Mouse (Mus musculus): ENCODE measurements around the gene Prpf8. TPM values are rescaled to one million over a fixed set of nuclear protein-coding genes. Genes with fewer than 3 reads are reported as not detected.

The Prpf8 gene
- polyA plus RNA-seq, 1 experiment from 2014 or later = 41.3 TPM

DNA sequence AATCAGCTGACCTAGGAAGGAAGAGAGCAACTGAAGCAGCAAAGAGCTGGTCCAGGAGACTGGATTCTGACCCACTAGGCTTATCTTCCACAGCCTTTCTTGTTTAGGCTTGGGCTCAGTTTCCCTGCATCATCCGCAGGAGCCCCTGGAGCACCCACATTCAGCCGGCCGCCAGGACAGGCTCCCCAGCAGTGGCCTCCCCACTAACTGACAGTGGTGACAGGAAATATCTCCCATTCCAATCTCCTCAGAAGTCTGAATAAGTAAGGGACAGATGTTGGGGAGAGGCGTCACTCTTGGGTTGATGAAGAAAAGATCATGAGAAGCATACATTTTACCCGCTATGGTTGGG lies 26.9 kb upstream of the Prpf8 start:
- peak overlapping the region; percentile 86 for H3K4me3 ChIP-seq
- ATAC-seq (ENCODE audit: insufficient number of reproducible peaks, low FRiP score) = no peak
- WGBS = 22% methylated on average over 5 of the region's 5 CpGs
- H3K4me2 ChIP-seq = peak overlapping the region; percentile 86
- H3K9me3 ChIP-seq (replicated peaks) = no peaks in the 10 kb centered on the region
- peak overlapping the region; percentile 30; the same call in 1 of the 2 replicates for H3K9ac ChIP-seq
- H3K27ac ChIP-seq (ENCODE audit: poor library complexity, severe bottlenecking) = peak overlapping the region; percentile 97
- H3K36me3 ChIP-seq = peaks cover 10% of the 10 kb centered on the region
- no peaks in the 10 kb centered on the region for H3K27me3 ChIP-seq (replicated peaks)
- peaks cover 47% of the 10 kb centered on the region for H3K4me1 ChIP-seq (replicated peaks)

DNA sequence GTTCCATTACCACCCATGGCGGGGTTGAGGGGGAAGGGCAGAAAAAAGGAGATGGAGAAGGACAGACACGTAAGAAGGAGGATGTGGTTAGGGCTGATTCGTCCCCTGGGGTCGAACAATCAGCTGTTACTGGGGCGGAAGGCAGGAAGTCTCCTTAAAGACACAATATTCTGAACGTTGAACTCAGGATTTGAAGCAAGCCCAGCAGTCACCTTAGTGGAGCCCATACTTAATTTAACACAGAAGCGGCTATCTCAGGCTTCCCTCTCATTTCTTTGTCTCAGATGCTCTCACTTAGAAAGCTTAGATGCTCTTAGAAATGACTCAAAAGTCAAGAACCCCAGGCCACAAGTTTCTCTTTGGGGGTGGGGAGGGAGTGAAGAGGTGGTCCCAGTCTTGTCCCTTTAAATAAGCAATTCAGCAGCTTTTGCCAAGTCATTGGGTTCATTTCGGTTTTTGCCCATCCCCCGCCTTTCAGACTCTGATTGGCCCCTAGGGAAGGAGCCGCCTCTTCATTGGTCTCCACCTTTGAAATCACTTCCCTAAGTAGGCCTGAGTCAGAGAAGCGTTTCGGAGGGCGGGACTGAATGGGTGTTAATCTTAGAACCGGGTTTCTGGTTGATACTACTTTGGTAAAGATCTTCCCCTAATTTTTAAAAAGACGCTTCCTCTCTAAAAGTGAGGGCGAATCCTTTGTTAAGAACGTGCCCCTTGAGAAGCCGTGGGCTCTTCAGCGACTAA lies 26.3 kb upstream of the Prpf8 start:
- peaks cover 43% of the 10 kb centered on the region for H3K4me1 ChIP-seq (replicated peaks)
- H3K4me3 ChIP-seq = peak overlapping the region; percentile 86
- H3K4me2 ChIP-seq = peak overlapping the region; percentile 86
- H3K27ac ChIP-seq (ENCODE audit: poor library complexity, severe bottlenecking) = peak overlapping the region; percentile 97
- 2% methylated on average over 19 of the region's 19 CpGs for WGBS
- peaks cover 15% of the 10 kb centered on the region for H3K36me3 ChIP-seq
- ATAC-seq (ENCODE audit: insufficient number of reproducible peaks, low FRiP score) = peak; percentile 67
- H3K9ac ChIP-seq = peak overlapping the region; percentile 71
- H3K9me3 ChIP-seq (replicated peaks) = no peaks in the 10 kb centered on the region
- H3K27me3 ChIP-seq (replicated peaks) = no peaks in the 10 kb centered on the region

DNA sequence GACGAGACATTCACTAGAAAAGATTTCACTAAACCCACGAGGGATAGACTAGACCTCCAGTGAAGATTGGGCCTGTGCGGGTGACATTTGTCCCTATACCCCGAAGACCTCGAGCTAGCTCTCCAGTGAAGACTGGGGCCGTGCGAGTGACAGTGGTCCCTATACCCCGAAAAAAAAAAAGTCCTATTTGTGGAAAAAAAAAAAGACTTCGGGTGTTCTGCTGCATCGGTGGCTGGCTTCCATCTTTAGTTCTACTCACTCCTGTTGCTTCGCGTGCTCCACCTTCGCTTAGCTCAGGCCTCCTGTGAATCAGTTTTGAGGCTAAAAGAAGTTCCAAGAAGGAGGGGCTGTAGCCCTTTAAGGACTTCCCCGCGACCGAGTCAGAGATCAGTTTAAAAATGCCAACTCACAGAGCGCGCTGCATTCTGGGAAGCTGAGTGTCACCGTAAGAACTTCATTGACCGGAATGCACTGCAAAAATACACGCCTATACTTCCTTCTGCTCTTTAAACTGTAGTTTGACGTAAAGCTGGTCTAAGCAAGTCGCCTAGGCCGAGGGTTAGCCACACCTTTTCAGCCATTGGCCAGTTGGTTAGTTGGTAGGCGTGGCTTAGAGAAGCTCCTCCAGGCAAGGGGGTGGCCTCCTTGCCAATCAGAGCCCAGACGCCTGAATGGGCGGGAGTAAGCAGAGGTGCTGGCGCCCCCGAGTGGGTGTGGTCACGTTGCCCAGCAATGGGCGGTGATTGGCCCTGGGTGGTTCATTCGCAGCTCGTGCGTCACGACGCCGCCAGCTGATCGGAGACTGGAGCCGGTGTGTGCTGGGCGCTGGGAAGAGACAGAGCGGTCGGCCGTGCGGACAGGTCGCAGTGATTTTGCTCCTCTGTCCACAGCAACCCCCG lies 25.5 kb upstream of the Prpf8 start, which contains the start of gene Tlcd2:
TSS of gene Tlcd2 (plus strand) at position 872 of the 899 bp plus-strand sequence.
- under 1% methylated on average over 46 of the region's 46 CpGs for WGBS
- Histone ChIP-seq H3K4me3 (peak within 1 kb of the TSS; percentile 86), H3K27me3 (replicated peaks) (no peaks in the 10 kb centered on the region), H3K27ac (ENCODE audit: poor library complexity, severe bottlenecking) (peak within 1 kb of the TSS; percentile 97), H3K4me1 (replicated peaks) (peaks cover 42% of the 10 kb centered on the region), H3K9ac (peak within 1 kb of the TSS; percentile 94), H3K36me3 (peaks cover 23% of the 10 kb centered on the region), H3K9me3 (replicated peaks) (no peaks in the 10 kb centered on the region), H3K4me2 (peak within 1 kb of the TSS; percentile 86)
- peak; percentile 94 for ATAC-seq (ENCODE audit: insufficient number of reproducible peaks, low FRiP score)

GRCm38 (mm10) chr11:75461743-75462252 lies 24.8 kb upstream of the Prpf8 start:
- Histone ChIP-seq H3K4me1 (replicated peaks) (peaks cover 42% of the 10 kb centered on the region), H3K36me3 (peaks cover 26% of the 10 kb centered on the region), H3K27me3 (replicated peaks) (no peaks in the 10 kb centered on the region), H3K4me2 (peak overlapping the region; percentile 86), H3K9me3 (replicated peaks) (0 out of 2 replicates have a peak, but pooled peaks cover 3% of the 10 kb centered on the region), H3K27ac (ENCODE audit: poor library complexity, severe bottlenecking) (peak overlapping the region; percentile 97), H3K4me3 (peak overlapping the region; percentile 86), H3K9ac (peak overlapping the region; percentile 94)
- under 1% methylated on average over 26 of the region's 30 CpGs for WGBS
- ATAC-seq (ENCODE audit: insufficient number of reproducible peaks, low FRiP score) = peak; percentile 1; the same call in 1 of the 2 replicates

- peak overlapping the region; percentile 94 for H3K9ac ChIP-seq
- peaks cover 43% of the 10 kb centered on the region for H3K4me1 ChIP-seq (replicated peaks)
- H3K27me3 ChIP-seq (replicated peaks) = no peaks in the 10 kb centered on the region
- peaks cover 28% of the 10 kb centered on the region for H3K36me3 ChIP-seq
- H3K4me2 ChIP-seq = peak overlapping the region; percentile 86
- 4% methylated on average over 15 of the region's 16 CpGs for WGBS
- peak overlapping the region; percentile 97 for H3K27ac ChIP-seq (ENCODE audit: poor library complexity, severe bottlenecking)
- 0 out of 2 replicates have a peak, but pooled peaks cover 3% of the 10 kb centered on the region for H3K9me3 ChIP-seq (replicated peaks)
- peak overlapping the region; percentile 86 for H3K4me3 ChIP-seq
- ATAC-seq (ENCODE audit: insufficient number of reproducible peaks, low FRiP score) = peak; percentile 58
Measured at GRCm38 (mm10) chr11:75462253-75462783, 24.3 kb upstream of the Prpf8 start.

GRCm38 (mm10) chr11:75462865-75463336 lies 23.7 kb upstream of the Prpf8 start:
- Histone ChIP-seq H3K27me3 (replicated peaks) (no peaks in the 10 kb centered on the region), H3K27ac (ENCODE audit: poor library complexity, severe bottlenecking) (peak overlapping the region; percentile 97), H3K4me1 (replicated peaks) (peaks cover 47% of the 10 kb centered on the region), H3K9ac (peak overlapping the region; percentile 94), H3K4me2 (peak overlapping the region; percentile 86), H3K9me3 (replicated peaks) (0 out of 2 replicates have a peak, but pooled peaks cover 3% of the 10 kb centered on the region), H3K4me3 (peak overlapping the region; percentile 86), H3K36me3 (peaks cover 28% of the 10 kb centered on the region)
- WGBS = under 1% methylated on average over 9 of the region's 9 CpGs
- peak; percentile 71 for ATAC-seq (ENCODE audit: insufficient number of reproducible peaks, low FRiP score)

DNA sequence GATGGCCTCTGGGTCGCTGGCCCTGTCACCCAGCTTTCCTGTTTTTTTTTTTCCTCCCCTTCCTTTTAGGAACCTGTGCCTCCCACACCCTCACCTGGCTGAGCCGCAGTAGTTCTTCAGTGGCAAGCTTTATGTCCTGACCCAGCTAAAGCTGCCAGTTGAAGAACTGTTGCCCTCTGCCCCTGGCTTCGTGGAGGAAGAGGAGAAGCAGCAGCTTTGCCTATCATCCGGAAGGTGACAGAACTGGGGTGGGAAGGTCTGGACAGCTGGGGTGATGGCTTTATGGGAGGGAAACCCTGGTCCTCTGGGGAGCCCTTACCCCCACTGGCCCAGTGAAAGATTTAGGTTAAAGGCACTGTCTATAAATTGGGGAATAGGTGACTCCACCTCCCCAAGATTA lies 23.0 kb upstream of the Prpf8 start:
- H3K9ac ChIP-seq = no peak overlapping the region
- H3K27me3 ChIP-seq (replicated peaks) = no peaks in the 10 kb centered on the region
- peak overlapping the region; percentile 86 for H3K4me2 ChIP-seq
- H3K9me3 ChIP-seq (replicated peaks) = 0 out of 2 replicates have a peak, but pooled peaks cover 3% of the 10 kb centered on the region
- H3K4me1 ChIP-seq (replicated peaks) = peaks cover 51% of the 10 kb centered on the region
- ATAC-seq (ENCODE audit: insufficient number of reproducible peaks, low FRiP score) = no peak
- WGBS = 65% methylated on average over 4 of the region's 4 CpGs
- H3K36me3 ChIP-seq = peaks cover 28% of the 10 kb centered on the region
- H3K27ac ChIP-seq (ENCODE audit: poor library complexity, severe bottlenecking) = peak overlapping the region; percentile 97
- H3K4me3 ChIP-seq = peak overlapping the region; percentile 86

GRCm38 (mm10) chr11:75464417-75464816 lies 22.2 kb upstream of the Prpf8 start:
- Histone ChIP-seq H3K27me3 (replicated peaks) (no peaks in the 10 kb centered on the region), H3K9me3 (replicated peaks) (0 out of 2 replicates have a peak, but pooled peaks cover 3% of the 10 kb centered on the region), H3K4me1 (replicated peaks) (peaks cover 47% of the 10 kb centered on the region), H3K4me3 (no peak overlapping the region), H3K36me3 (peaks cover 28% of the 10 kb centered on the region), H3K9ac (no peak overlapping the region), H3K27ac (ENCODE audit: poor library complexity, severe bottlenecking) (no peak overlapping the region), H3K4me2 (no peak overlapping the region)
- 90% methylated on average over 6 of the region's 6 CpGs for WGBS
- ATAC-seq (ENCODE audit: insufficient number of reproducible peaks, low FRiP score) = no peak

GRCm38 (mm10) chr11:75465051-75465450 lies 21.6 kb upstream of the Prpf8 start:
- no peak overlapping the region for H3K9ac ChIP-seq
- no peaks in the 10 kb centered on the region for H3K27me3 ChIP-seq (replicated peaks)
- H3K4me3 ChIP-seq = no peak overlapping the region
- H3K9me3 ChIP-seq (replicated peaks) = 0 out of 2 replicates have a peak, but pooled peaks cover 3% of the 10 kb centered on the region
- no peak for ATAC-seq (ENCODE audit: insufficient number of reproducible peaks, low FRiP score)
- no peak overlapping the region for H3K27ac ChIP-seq (ENCODE audit: poor library complexity, severe bottlenecking)
- no peak overlapping the region for H3K4me2 ChIP-seq
- H3K4me1 ChIP-seq (replicated peaks) = peaks cover 40% of the 10 kb centered on the region
- 83% methylated on average over 6 of the region's 6 CpGs for WGBS
- H3K36me3 ChIP-seq = peaks cover 28% of the 10 kb centered on the region

DNA sequence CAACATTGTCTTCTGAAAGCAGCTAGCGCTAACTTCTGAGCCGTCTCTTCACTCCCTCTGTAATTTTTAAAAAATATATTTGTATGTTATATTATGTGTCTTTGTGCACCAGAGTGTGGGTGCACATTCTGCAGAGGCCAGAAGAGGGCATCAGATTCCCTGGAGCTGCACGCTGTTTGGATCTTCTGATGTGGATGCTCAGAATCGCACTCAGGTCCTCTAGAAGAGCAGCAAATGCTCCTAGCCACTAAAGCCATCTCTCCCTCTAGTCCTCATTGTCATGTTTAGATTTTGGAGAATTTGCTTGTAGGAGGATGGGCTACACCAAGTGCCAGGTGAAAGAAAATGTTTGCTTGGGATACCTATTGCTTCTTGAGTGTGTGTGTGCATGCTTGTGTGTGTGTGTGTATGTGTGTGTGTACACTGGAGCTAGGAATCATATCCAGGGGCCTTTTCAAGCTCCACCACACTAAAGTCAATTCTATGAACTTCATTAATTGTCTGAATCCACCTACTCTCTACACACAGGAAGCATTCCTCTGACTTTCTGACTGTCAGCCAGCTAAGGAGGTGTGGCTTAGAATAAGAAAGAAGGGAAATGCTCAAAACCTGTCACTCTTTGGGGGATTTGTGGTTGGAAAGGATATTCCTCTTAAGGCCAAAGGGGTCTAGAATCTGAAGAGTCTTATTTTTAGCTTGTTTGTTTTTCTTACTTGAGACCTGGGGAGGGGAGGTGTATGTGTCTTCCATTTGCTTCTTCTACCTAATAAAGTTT lies 19.7 kb upstream of the Prpf8 start:
- H3K4me1 ChIP-seq (replicated peaks) = peaks cover 38% of the 10 kb centered on the region
- no peaks in the 10 kb centered on the region for H3K27me3 ChIP-seq (replicated peaks)
- no peak overlapping the region for H3K27ac ChIP-seq (ENCODE audit: poor library complexity, severe bottlenecking)
- no peak overlapping the region for H3K9ac ChIP-seq
- no peak for ATAC-seq (ENCODE audit: insufficient number of reproducible peaks, low FRiP score)
- H3K9me3 ChIP-seq (replicated peaks) = 0 out of 2 replicates have a peak, but pooled peaks cover 3% of the 10 kb centered on the region
- WGBS = 96% methylated on average over 4 of the region's 4 CpGs
- H3K4me2 ChIP-seq = peak overlapping the region; percentile 91
- H3K4me3 ChIP-seq = 0 out of 2 replicates have a peak overlapping the region, but pooled peaks have one; percentile 55
- peaks cover 28% of the 10 kb centered on the region for H3K36me3 ChIP-seq

Data from heart, embryonic 12.5 days (tissue).